Mouse (Mus musculus) left cerebral cortex, adult 18-20 months (tissue): ENCODE results near the gene Anxa4. TPM values are rescaled to one million over a fixed set of nuclear protein-coding genes. Genes with fewer than 3 reads are reported as not detected.

Source experiments
- DNase-seq, 2 experiments: peaks; one replicate each; pipeline ENCODE4 v3.0.0; 2021 to 2022; ENCODE audit warnings: low spot score in 2 of 2, mixed read lengths in 1 of 2
- total RNA-seq, 2 experiments: library from RNA; stranded (reverse); gene quantifications; 2 replicates each; pipeline ENCODE4 v1.2.3; 2021

Gene Anxa4
- total RNA-seq, 2 experiments from 2014 or later, result 9.6 to 10.2 TPM

DNA sequence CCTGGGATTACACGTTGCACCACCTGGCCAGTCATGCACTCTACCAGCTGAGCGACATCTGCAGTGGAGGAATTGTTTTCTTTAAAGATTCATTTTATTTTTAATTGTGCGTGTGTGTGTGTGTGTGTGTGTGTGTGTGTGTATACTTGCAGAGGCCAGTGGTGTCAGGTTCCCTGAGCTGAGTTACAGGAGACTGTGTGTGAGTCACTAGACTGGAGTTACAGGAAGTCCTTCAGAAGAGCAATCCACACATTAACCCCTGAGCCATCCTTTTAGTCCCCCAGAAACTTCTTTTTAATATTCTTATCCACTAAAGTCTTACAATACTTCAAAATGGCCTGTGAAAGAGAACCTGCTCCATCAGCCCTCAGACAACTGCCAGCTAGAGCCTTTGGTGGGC, 11.3 kb upstream of the Anxa4 start:
- DNase-seq, result no peak

DNA sequence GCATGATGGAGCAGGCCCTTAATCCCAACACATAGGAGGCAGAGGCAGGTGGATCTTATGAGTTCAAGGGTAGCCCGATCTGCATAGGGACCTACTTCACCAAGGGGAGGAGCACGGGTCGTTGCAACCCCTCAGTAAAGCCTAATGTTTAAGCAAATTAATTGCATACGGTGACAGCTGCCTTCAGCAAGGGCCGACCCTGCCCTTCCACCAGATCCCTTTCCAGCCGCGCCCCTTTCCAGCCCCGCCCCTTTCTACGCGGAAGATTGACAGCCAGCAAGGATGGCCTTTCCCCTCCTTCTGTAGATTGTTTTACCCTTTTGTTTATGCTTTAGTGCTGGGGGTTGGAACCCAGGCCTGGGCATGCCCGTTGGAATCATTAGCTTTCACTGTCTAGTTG, 8.0 kb upstream of the Anxa4 start:
- no peak for DNase-seq

DNA sequence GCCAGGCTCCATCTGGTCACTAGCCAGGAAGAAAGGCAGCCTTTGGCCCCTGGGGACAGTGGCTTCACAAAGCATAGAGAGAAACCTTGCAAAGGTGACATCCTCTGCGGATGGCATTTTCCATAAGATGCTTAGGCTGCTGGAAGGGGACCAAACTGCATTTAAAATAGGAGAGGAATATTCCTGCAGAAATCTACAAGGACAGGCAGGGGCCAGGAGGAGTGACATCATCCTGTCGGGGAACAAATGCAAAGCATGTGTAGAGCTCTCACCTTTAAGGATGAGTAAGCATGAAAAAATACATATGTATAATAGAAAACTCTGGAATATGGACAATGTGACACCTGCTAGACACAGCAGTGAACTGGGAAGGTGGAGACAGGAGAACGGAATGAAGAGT, 7.1 kb upstream of the Anxa4 start:
- no peak for DNase-seq

DNA sequence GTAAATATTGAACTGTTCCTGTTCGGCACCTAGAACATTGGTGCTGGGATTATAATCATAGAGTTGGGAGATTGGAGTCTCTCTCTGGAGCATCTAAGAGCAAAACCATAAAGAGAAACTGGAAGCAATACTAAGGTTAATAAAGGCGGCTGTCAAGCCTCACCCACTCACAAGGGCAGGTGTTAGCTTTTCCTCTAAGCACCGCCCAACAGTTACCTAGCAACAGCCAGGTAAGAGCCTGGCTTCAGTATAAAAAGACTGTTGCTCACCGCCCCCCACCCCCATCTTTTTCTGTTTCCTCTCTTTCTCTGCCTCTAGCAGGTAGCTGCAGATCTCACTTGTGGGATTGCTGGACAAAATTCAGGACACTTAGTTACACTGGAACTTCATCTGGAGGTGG, 4.1 kb upstream of the Anxa4 start:
- no peak for DNase-seq

DNA sequence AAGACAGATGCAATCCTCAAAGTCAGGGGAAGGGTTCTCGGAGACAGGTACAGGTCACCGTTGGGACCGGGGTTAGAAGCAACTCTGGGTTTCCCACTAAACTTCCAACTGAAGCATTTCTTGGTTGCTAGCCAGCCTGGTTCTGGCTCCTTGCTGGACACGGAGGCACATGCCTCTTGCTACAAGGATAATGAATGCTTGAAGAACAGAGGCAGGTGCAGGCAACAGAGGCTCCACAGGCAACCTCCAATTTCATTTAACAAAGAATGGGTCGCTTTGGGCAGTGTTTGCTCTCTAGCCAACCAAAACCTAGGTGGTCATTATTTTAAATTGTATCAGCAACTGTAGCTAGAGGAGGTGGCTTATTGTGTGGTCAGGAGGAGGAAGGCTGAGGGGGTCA, 573 bp upstream of the Anxa4 start:
- DNase-seq, result no peak

DNA sequence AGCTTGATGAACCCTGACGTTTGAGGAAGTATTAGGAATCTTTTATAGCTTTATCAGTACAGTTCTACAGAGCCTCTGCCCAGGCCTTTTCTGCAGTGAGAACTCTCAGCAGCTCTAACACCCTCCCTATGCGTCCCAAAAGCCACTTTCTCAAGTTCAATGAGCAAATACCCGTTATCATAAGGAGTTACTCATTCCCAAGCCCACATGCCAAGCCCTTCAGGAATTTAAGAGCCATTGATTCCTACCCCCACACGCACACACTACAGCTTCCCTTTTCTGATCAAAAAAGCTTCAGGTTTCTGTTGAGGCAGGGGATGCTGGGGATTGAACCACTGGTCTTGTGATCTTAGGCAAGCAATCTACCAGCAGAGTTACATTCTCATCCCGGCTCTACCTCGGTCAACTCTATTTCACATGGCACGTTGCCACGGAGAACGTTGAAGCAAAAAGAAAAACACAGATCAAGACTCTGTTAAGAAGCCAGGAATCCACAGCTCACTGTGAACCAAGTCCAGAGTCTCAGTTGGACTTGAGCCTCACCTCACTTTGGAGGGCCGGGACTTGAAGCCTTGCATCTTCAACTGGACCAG, 2.9 kb downstream of the Anxa4 start:
- no peak for DNase-seq

DNA sequence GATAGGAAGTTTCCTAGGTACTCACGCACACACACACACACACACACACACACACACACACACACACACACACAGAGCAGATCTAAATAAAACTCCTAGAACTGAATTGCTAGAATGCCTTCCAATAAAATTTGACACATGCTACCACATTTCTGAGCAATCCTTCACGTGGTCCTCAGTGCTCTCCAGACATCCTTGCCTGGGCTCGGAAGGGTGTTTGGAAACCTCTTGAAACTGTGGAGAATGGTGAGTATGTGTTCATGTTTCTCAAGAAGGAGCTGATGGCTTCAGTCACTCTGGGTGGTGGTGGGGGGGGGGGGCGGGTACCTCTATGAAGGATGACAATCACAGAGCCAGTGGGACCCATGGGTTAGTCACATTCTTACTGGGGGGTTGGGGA, 5.1 kb downstream of the Anxa4 start:
- no peak for DNase-seq

DNA sequence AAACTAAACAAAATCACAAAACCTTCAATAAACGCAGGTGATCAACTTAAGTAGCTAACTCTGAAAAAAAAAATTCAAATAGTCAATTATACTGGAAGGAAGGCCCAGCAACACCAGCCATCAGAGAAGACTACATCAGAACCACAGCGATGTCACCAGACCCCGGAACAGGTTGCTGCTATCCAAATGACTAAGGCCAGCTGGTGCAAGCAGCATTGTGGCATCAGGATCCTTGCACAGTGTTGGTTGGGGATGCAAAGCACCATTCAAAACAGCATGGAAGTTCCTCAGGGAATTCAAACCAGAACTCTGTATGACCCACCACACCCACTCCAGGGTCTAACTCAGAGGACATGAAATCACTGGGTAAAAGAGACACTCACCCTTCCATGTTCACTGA, 6.8 kb downstream of the Anxa4 start:
- DNase-seq, result no peak

DNA sequence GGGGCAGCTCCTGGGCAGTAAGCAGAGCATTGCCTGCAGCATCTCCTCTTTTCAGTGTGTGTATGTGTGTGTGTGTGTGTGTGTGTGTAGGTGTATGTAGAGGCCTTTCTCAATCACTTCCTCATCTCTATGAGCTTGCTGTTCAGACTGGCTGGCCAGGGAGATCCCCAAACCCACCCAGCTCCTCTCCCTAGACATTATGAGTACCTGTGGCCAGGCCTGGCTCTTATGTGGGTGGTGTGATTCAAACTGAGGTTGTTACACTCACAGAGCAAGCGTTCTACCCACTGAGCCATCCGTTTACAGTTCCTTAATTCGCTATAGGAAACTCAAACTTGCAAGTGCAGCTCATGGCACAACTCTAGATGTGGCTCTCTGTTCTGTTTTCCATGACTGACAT, 8.6 kb downstream of the Anxa4 start:
- DNase-seq, result no peak

DNA sequence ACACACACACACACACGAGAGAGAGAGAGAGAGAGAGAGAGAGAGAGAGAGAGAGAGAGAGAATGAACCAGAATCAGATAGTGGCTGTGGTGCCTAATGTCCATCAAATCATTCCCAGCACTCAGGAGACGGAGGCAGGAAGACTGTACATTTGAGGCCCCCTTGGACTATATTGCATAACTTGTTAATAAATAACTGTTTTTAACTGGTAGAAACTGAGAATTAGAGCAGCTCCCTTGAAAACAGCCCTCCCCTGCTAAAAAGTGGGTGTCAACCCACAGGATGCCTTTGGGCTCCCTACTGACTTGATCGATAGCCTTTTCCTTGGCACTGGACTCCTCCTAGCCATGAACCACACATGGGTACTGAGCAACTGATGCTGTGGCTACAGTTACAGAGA, 11.0 kb downstream of the Anxa4 start:
- DNase-seq, result no peak

DNA sequence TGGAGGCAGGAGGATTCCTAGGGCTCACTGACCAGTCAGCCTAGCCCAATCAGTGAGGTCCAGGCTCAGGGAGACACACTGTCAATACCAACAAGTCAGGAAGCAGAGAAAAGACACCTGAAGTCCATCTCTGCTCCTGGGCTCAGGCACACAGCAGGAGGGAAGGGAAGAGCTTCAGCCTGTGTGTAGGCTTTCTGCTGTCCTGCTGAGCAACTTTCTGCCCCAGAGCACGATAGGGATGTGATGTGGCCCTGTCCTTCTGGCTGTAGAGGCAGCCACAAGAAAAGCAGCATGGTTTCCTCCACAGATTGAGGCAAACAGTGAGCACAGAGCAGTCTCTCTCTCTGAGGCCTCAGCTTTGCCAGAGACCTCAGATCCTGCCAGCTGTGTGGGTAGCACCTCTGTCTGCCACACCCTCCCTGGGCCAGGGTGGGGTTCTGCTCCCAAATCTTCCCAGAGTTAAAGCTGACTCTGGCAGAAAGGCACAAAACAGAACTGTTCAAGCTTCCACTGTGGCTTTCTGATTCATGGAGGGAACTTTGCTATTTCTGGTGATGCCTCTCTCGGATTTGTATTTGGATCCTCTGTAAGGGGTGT, 11.9 kb downstream of the Anxa4 start:
- no peak for DNase-seq

DNA sequence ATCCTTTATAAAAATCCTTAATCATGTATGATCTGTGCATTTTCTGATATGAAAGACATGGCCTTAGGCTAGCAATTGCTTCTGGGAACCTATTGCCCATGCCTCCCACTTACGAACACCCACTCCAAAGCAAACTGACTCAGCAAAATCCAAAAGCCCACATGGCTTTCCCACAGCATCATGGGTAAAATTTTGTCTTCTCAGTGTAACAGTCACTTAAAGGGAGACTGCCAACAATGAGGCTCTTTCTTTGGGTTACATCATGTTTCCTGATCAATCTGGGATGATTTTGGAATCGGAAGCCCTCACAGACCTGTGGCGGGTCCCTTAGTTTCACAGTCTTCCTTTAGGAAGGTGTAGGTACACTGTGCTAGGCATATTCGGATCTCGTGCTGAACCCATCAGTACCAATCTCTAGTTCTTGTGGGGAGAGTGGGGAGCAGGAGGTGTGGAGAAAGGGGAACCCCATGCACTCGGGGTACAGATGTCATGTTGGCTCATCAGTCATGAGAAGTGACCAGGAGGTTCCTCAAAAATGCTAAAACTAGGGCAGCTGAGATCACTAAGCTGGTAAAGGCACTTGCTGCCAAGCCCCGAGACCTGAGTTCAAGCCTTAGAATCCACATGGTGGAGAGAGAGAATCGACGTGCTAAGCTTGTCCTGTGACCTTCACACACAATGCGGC, 14.3 kb downstream of the Anxa4 start:
- DNase-seq, result peak; percentile 13 to 16

DNA sequence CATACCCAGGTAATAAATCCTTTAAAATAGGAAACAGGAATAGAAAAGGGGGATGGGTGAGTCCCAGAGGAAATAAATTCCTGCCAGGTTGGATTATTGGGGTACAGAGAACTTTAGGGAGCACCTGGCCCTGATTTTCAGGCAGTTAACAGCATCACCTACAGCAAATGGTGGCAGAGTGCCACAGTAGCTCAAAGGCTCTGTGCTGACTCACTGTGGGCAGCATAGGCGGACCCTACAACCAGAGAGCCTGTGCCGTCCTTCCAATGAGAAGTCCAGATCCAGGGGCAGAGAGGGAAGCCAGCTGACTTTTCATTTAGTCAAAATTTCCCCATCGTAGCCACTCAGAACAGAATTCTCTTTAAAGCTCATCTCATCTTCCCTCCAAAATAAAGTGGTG, 16.2 kb downstream of the Anxa4 start:
- no peak for DNase-seq

DNA sequence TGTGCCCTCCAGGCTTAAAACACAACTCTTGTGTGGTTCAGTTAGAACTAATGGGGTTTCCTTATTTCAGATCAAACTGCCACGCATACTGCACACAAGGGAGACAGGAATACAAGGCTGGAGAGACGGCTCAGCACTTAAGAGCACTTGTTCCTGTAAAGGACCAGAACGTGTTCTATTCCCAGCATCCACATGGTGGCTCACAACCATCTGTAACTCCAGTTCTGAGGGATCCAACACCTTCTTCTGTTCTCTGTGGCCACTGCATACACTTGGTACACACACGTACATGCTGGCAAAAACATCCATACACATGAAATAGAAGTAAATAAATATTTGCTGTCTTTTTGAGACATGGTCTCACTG, 16.7 kb downstream of the Anxa4 start:
- peak; percentile 29 to 32 for DNase-seq

DNA sequence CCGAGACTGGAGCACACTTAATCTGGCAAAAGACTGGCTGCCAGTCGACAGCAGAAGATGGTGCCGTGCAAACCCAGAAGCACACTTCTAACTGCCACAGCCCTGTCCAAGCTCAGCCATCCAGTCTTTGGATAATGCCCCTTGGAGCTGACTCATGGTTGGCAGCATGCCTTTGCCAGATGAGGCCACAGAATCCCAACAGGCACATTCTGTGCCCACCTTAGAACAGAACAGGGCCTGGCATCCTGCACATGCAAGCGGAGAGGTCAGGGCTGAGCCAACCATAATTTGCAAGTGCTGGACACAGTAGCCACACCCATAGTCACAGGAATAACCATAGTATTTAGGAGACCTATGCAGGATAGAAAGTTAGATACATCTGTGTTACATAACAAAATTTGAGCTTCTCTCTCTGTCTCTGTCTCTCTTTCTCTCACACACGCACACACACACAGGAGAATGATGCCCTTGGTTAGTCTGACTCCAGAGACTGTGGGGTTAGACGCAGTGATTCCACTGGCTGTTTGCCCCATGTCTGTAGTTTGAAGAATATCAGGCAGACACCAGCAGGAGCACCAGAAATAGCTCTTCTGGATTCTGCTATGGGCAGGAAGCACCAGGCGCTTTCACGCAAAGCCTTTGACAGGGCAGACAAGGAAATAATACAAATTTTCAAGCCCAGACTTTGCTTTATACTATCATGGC, 17.2 kb downstream of the Anxa4 start:
- DNase-seq, result peak; percentile 21 to 33

DNA sequence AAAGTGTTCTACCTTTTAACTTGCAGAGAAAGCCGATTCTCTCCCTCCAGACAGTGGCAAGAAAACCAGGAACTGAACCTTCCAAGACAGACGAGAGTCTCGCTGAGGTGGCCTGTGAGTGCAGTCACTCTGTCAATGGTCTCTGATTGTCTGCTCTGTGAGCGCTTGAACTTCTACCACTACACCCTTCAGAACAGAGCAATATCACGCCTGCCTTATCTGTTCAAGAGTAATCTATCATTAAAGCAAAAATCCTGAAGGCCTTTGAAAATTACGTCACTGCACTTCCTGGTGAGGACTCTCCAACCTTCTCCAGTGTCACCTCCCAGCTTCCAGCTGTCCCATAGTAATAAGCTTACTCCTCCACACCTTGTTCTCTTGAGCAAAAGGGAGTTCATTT, 18.4 kb downstream of the Anxa4 start:
- DNase-seq, result no peak

DNA sequence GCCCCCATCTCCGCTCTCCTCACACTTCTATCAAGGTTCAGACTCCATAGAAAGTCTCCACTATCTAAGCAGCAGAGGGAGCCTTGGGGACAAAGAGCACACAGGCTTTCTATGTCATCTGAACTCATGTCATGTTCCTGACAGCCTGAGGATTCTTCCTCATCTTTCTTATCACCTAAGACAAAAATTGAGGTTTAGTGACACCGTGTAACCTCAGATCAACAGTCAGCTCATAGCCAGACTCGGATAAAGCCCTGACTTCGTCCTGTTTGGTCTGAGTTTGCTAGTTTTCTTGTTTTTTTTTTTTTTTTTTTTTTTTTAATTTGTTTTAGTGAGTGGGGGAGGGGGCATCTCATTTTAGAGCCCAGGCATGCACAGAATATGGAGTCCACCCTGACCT, 19.6 kb downstream of the Anxa4 start:
- DNase-seq, result no peak

DNA sequence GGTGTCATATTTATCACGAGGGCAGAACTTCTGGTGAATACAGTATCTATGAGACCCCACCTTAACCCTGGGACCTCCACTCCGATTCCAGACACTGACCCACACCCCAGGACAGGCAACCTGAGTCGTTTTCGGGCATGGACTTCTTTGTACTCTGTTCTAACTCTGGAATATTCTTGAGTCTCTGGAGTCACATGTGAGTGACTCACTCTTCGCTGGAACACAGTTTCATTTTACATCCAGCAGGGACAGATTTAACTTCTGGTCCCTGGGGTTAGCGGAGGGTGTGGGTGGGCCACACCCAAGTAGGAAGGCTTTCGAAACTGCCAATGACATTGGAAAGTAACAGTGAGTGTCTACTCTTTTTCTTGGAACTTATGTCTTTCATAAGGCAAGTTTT, 20.8 kb downstream of the Anxa4 start:
- peak; percentile 25 to 33 for DNase-seq

DNA sequence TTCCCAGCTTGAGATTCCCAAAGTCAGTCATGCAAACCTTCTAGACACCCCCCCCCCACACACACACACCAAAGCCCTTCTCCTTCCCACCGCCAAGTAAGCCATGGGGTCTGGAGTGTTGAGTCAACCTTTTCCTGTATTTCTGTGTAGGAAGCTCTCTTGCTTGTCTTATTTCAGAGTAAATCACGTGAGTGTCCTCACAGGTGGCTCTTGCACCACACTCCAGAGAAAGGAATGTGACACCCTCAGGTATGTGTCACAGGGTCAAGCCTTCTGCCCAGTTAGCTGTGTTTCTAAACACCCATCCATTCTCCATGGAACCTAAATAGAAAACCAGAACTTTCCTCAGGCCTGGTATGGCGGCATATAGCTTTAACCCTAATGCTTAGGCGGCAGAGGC, 24.4 kb downstream of the Anxa4 start:
- DNase-seq, result no peak

DNA sequence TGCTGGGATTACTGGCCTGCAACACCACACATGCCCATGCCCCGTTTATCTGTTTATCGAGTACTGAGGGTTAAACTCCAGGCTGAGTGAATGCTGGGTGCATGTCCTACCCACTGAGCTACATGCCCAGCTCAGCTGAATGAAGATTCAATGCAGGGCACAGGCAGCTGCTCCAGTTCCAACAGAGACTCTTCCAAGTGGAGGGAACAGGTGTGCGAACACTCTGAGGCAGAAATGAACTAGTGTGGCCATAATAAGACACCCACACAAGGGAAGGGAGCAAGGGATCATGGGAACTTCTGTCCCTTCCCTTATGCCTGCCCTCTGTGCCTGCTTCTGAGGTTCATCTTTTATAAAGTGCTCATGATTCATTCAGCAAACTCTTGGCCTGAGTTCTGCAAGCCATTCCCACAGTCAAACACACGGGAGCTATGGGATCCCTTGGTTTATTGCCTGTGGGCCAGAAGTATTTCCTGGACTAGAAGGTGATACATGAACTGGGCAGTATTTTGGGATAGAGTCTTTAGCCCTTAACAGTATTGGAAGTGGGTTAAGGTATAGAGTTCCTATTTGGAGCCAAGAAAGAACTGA, 25.1 kb downstream of the Anxa4 start:
- DNase-seq, result no peak

DNA sequence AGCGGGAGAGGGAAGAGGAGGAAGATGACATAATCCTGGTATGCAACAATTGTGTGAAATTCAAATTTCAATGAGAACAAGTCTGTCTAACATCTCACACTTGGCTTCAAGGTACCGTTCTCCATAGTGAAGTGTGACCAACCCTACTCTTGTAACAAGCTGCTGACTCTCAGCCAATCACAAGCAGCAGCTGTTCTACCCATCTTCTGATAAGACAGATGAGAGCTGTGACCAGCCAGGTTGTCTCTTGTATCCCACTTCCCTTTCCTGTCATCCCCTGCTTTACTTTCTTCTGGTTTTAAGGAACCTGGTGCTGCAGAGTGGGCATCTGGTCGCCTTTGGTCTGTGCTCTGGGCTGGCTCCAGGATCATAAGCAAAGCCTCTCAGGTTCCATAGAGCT, 25.9 kb downstream of the Anxa4 start:
- no peak for DNase-seq

DNA sequence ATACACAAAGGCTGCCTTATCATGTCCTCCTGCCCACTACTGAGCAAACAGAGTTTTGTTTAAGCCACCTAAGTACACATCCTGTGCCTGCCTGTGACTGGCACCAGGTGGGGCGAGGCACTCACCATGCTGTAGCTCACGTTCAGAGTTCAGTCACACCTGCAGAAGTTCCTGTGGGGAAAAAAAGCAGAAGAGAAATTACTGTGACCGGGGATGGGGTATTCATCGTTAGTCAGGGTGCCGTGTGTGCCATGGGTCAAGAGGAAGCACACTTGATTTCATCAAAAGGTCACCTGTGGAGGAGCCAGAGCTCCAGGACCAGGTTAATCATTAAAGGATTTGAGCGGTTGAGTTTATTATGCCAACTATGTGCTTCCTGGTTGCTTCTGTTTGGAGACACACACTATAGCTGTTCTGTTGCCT, 27.7 kb downstream of the Anxa4 start:
- no peak for DNase-seq
